Mouse (Mus musculus) ZHBTc4 (cell line): Measurements from ENCODE around the gene Ccnk.

ENCODE experiments used
- DNase-seq: peaks from one replicate; pipeline ENCODE4 v3.0.0-alpha.2; 2011; ENCODE audit warnings: low read depth, low spot score

The Ccnk gene

GRCm38 (mm10) chr12:108187541-108188091 lies 8.2 kb downstream of the Ccnk start:
- no peak for DNase-seq

GRCm38 (mm10) chr12:108193878-108194277 lies 14.5 kb downstream of the Ccnk start:
- DNase-seq, result no peak

- DNase-seq, result no peak
Measured at GRCm38 (mm10) chr12:108195761-108196160, 16.4 kb downstream of the Ccnk start.

GRCm38 (mm10) chr12:108198447-108198846 lies 19.1 kb downstream of the Ccnk start:
- no peak for DNase-seq

- no peak for DNase-seq
Measured at GRCm38 (mm10) chr12:108200094-108200493, 20.7 kb downstream of the Ccnk start.

GRCm38 (mm10) chr12:108203895-108204294 lies 24.5 kb downstream of the Ccnk start:
- no peak for DNase-seq

- peak; percentile 38 for DNase-seq
Measured at GRCm38 (mm10) chr12:108204978-108205377, 25.6 kb downstream of the Ccnk start.

- peak; percentile 77 for DNase-seq
Measured at GRCm38 (mm10) chr12:108206641-108207040, 27.3 kb downstream of the Ccnk start.

GRCm38 (mm10) chr12:108208216-108208615 lies 28.8 kb downstream of the Ccnk start:
- DNase-seq, result no peak

GRCm38 (mm10) chr12:108208726-108209438 lies 29.5 kb downstream of the Ccnk start:
- DNase-seq, result peak; percentile 77

GRCm38 (mm10) chr12:108210623-108211022 lies 31.2 kb downstream of the Ccnk start:
- DNase-seq, result no peak

- DNase-seq, result no peak
Measured at GRCm38 (mm10) chr12:108212071-108212470, 32.7 kb downstream of the Ccnk start.

GRCm38 (mm10) chr12:108212476-108212875 lies 33.1 kb downstream of the Ccnk start:
- no peak for DNase-seq

GRCm38 (mm10) chr12:108213090-108214041 lies 34.0 kb downstream of the Ccnk start:
- DNase-seq, result no peak

- DNase-seq, result no peak
Measured at GRCm38 (mm10) chr12:108215090-108215489, 35.7 kb downstream of the Ccnk start.

GRCm38 (mm10) chr12:108216611-108217370 lies 37.4 kb downstream of the Ccnk start:
- DNase-seq, result no peak

GRCm38 (mm10) chr12:108217572-108217971 lies 38.2 kb downstream of the Ccnk start:
- peak; percentile 68 for DNase-seq

- DNase-seq, result no peak
Measured at GRCm38 (mm10) chr12:108219163-108219562, 39.8 kb downstream of the Ccnk start.

- DNase-seq, result no peak
Measured at GRCm38 (mm10) chr12:108219825-108220616, 40.6 kb downstream of the Ccnk start.

- DNase-seq, result no peak
Measured at GRCm38 (mm10) chr12:108220621-108221020, 41.2 kb downstream of the Ccnk start.

- DNase-seq, result no peak
Measured at GRCm38 (mm10) chr12:108221206-108221605, 41.8 kb downstream of the Ccnk start.
